Mouse (Mus musculus) CH12.LX (cell line): Measurements from ENCODE around the gene Minos1. TPM values are rescaled to one million over a fixed set of nuclear protein-coding genes. Genes with fewer than 3 reads are reported as not detected.

Source experiments
- DNase-seq: peaks from one replicate; pipeline ENCODE4 v3.0.0-alpha.2; 2013; ENCODE audit errors: extremely low read depth
- H3K27ac ChIP-seq: 2 replicates; pipeline ENCODE4 v1.5.1; 2012; ENCODE audit warnings: low read depth, mild to moderate bottlenecking, control low read depth, moderate library complexity; ENCODE audit not compliant: insufficient read depth
- H3K27me3 ChIP-seq: replicated peaks from 2 replicates; pipeline ENCODE3; 2012; ENCODE audit warnings: inconsistent platforms
- H3K36me3 ChIP-seq, 2 experiments: replicated peaks in 1 of 2; 2 replicates each; pipeline versions ENCODE3 to v1.6.1; 2012; ENCODE audit warnings: inconsistent platforms in 1 of 2, low read length in 1 of 2, mild to moderate bottlenecking in 1 of 2, mixed read lengths in 1 of 2, moderate library complexity in 1 of 2; ENCODE audit not compliant: control insufficient read depth in 1 of 2, insufficient read depth in 1 of 2
- H3K4me1 ChIP-seq, 2 experiments: 2 replicates each; pipeline ENCODE4 v1.6.1; 2012; ENCODE audit warnings: inconsistent platforms in 1 of 2, moderate library complexity in 1 of 2; ENCODE audit not compliant: insufficient read depth in 2 of 2, control insufficient read depth in 1 of 2
- H3K4me2 ChIP-seq: 2 replicates; pipeline ENCODE4 v1.6.1; 2012; ENCODE audit warnings: low read depth, mild to moderate bottlenecking, control low read depth; ENCODE audit not compliant: poor library complexity, insufficient read depth, severe bottlenecking
- H3K4me3 ChIP-seq, 3 experiments: fragments of 150-350 bp in 1 of 3; sonication (generic) in 1 of 3; replicated peaks in 1 of 3; 2 replicates each; pipeline versions ENCODE3 to v1.5.1; 2011 to 2012; ENCODE audit warnings: low read depth in 2 of 3, low read length in 2 of 3, mild to moderate bottlenecking in 2 of 3, moderate library complexity in 2 of 3, control low read depth in 1 of 3, improper control_type of control experiment in 1 of 3, inconsistent platforms in 1 of 3, mixed read lengths in 1 of 3; ENCODE audit not compliant: poor library complexity in 1 of 3
- H3K79me2 ChIP-seq: replicated peaks from 2 replicates; pipeline ENCODE4 v1.6.1; 2012; ENCODE audit warnings: mild to moderate bottlenecking, moderate library complexity; ENCODE audit not compliant: control insufficient read depth, poor library complexity, insufficient read depth, severe bottlenecking; ENCODE audit errors: extremely low read depth
- H3K9ac ChIP-seq: 2 replicates; pipeline ENCODE4 v1.6.1; 2012; ENCODE audit warnings: low read depth, mild to moderate bottlenecking, control low read depth, moderate library complexity; ENCODE audit not compliant: insufficient read depth
- H3K9me3 ChIP-seq: replicated peaks from 2 replicates; pipeline ENCODE3; 2012; ENCODE audit warnings: low read length, inconsistent platforms, mixed read lengths
- BHLHE40 ChIP-seq: IDR thresholded peaks from 2 replicates; pipeline ENCODE4 v1.6.1; 2011; ENCODE audit warnings: mild to moderate bottlenecking, low read depth, low read length, improper control_type of control experiment
- CHD1 ChIP-seq: IDR thresholded peaks from 2 replicates; pipeline ENCODE4 v1.6.1; 2012; ENCODE audit warnings: low read depth, low read length, improper control_type of control experiment, inconsistent platforms
- CHD2 ChIP-seq: IDR thresholded peaks from 2 replicates; pipeline ENCODE4 v1.6.1; 2011; ENCODE audit warnings: low read length, improper control_type of control experiment
- CTCF ChIP-seq, 2 experiments: IDR thresholded peaks in 1 of 2; conservative IDR thresholded peaks in 1 of 2; 2 replicates each; pipeline ENCODE4 v1.5.1; 2011 to 2012; ENCODE audit warnings: low read depth in 2 of 2, low read length in 2 of 2, improper control_type of control experiment in 1 of 2, inconsistent platforms in 1 of 2, mild to moderate bottlenecking in 1 of 2, moderate library complexity in 1 of 2
- E2F4 ChIP-seq: IDR thresholded peaks from 2 replicates; pipeline ENCODE4 v1.6.1; 2011; ENCODE audit warnings: low read depth, low read length, improper control_type of control experiment; ENCODE audit not compliant: insufficient replicate concordance
- ELF1 ChIP-seq: IDR thresholded peaks from 2 replicates; pipeline ENCODE4 v1.6.1; 2014; ENCODE audit warnings: low read depth, mild to moderate bottlenecking, inconsistent platforms, low read length, improper control_type of control experiment
- ETS1 ChIP-seq: conservative IDR thresholded peaks from 2 replicates; pipeline ENCODE4 v1.6.1; 2012; ENCODE audit warnings: low read depth, mild to moderate bottlenecking, inconsistent platforms, low read length, improper control_type of control experiment, moderate library complexity
- GABPA ChIP-seq: IDR thresholded peaks from 2 replicates; pipeline ENCODE4 v1.6.1; 2012; ENCODE audit warnings: low read depth, low read length, improper control_type of control experiment, inconsistent platforms; ENCODE audit not compliant: insufficient replicate concordance
- HCFC1 ChIP-seq: IDR thresholded peaks from 2 replicates; pipeline ENCODE4 v1.6.1; 2012; ENCODE audit warnings: low read depth, mild to moderate bottlenecking, inconsistent platforms, low read length, improper control_type of control experiment
- JUND ChIP-seq: conservative IDR thresholded peaks from 2 replicates; pipeline ENCODE4 v1.6.1; 2011; ENCODE audit warnings: low read depth, low read length, improper control_type of control experiment
- KAT2A ChIP-seq: IDR thresholded peaks from 2 replicates; pipeline ENCODE4 v1.6.1; 2012; ENCODE audit warnings: low read length, improper control_type of control experiment, inconsistent platforms; ENCODE audit not compliant: insufficient replicate concordance
- MAFK ChIP-seq: IDR thresholded peaks from 2 replicates; pipeline ENCODE4 v1.6.1; 2011; ENCODE audit warnings: low read length, improper control_type of control experiment; ENCODE audit not compliant: insufficient replicate concordance
- MAX ChIP-seq: IDR thresholded peaks from 2 replicates; pipeline ENCODE4 v1.6.1; 2011; ENCODE audit warnings: low read length, improper control_type of control experiment
- MAZ ChIP-seq: IDR thresholded peaks from 2 replicates; pipeline ENCODE4 v1.6.1; 2012; ENCODE audit warnings: low read depth, mild to moderate bottlenecking, inconsistent platforms, low read length, improper control_type of control experiment, moderate library complexity
- MEF2A ChIP-seq: IDR thresholded peaks from 2 replicates; pipeline ENCODE4 v1.6.1; 2014; ENCODE audit warnings: low read depth, mild to moderate bottlenecking, inconsistent platforms, low read length, improper control_type of control experiment, borderline replicate concordance
- MYC ChIP-seq: IDR thresholded peaks from 2 replicates; pipeline ENCODE4 v1.6.1; 2011; ENCODE audit warnings: low read depth, mild to moderate bottlenecking, improper control_type of control experiment, low read length
- NELFE ChIP-seq: IDR thresholded peaks from 2 replicates; pipeline ENCODE4 v1.6.1; 2011; ENCODE audit warnings: low read depth, low read length, improper control_type of control experiment
- POLR2A ChIP-seq: IDR thresholded peaks from 2 replicates; pipeline ENCODE4 v1.6.1; 2011; ENCODE audit warnings: low read depth, mild to moderate bottlenecking, improper control_type of control experiment, low read length
- RCOR1 ChIP-seq: conservative IDR thresholded peaks from 2 replicates; pipeline ENCODE4 v1.6.1; 2012; ENCODE audit warnings: low read depth, mild to moderate bottlenecking, inconsistent platforms, low read length, improper control_type of control experiment
- SIN3A ChIP-seq: IDR thresholded peaks from 2 replicates; pipeline ENCODE4 v1.6.1; 2012; ENCODE audit warnings: low read length, improper control_type of control experiment, inconsistent platforms
- SMC3 ChIP-seq: IDR thresholded peaks from 2 replicates; pipeline ENCODE4 v1.6.1; 2011; ENCODE audit warnings: low read depth, low read length, improper control_type of control experiment
- TCF12 ChIP-seq: IDR thresholded peaks from 2 replicates; pipeline ENCODE4 v1.6.1; 2014; ENCODE audit warnings: low read depth, mild to moderate bottlenecking, inconsistent platforms, low read length, improper control_type of control experiment
- UBTF ChIP-seq: IDR thresholded peaks from 2 replicates; pipeline ENCODE4 v1.6.1; 2012; ENCODE audit warnings: low read depth, mild to moderate bottlenecking, inconsistent platforms, low read length, improper control_type of control experiment, moderate library complexity
- USF1 ChIP-seq: IDR thresholded peaks from 2 replicates; pipeline ENCODE4 v1.6.1; 2014; ENCODE audit warnings: low read depth, mild to moderate bottlenecking, inconsistent platforms, low read length, improper control_type of control experiment
- USF2 ChIP-seq: conservative IDR thresholded peaks from 2 replicates; pipeline ENCODE4 v1.6.1; 2011; ENCODE audit warnings: low read depth, low read length, improper control_type of control experiment
- ZC3H11A ChIP-seq: IDR thresholded peaks from 2 replicates; pipeline ENCODE4 v1.6.1; 2012; ENCODE audit warnings: low read depth, mild to moderate bottlenecking, inconsistent platforms, low read length, improper control_type of control experiment
- ZKSCAN1 ChIP-seq: IDR thresholded peaks from 2 replicates; pipeline ENCODE4 v1.6.1; 2012; ENCODE audit warnings: low read depth, inconsistent platforms, low read length, improper control_type of control experiment, borderline replicate concordance
- ZMIZ1 ChIP-seq: IDR thresholded peaks from 2 replicates; pipeline ENCODE4 v1.6.1; 2012; ENCODE audit warnings: low read depth, mild to moderate bottlenecking, inconsistent platforms, low read length, improper control_type of control experiment
- ZNF384 ChIP-seq: IDR thresholded peaks from 2 replicates; pipeline ENCODE4 v1.6.1; 2012; ENCODE audit warnings: low read depth, low read length, improper control_type of control experiment, inconsistent platforms
- dilution Hi-C: fragments of 300-500 bp; cut with MboI; formaldehyde crosslinking; loops from 2 replicates; pipeline ENCODE4 v1.14.3; 2020; ENCODE audit warnings: low sequenced_read_pairs; ENCODE audit not compliant: extremely low pct_unique_long_range_greater_than_20kb, extremely low pct_ligation_motif_present
- in situ Hi-C: fragments of 300-500 bp; cut with MboI; formaldehyde crosslinking; loops from 3 replicates; pipeline ENCODE4 v1.14.3; 2019; ENCODE audit warnings: low sequenced_read_pairs, low pct_ligation_motif_present, low pct_unique_long_range_greater_than_20kb, mixed read lengths
- polyA plus RNA-seq: library from polyadenylated mRNA; unstranded; fragments of >175 nt; gene quantifications from 2 replicates; pipeline ENCODE4 v1.2.1, GENCODE M21; 2012; ENCODE audit warnings: low read depth; ENCODE audit not compliant: insufficient read length
- total RNA-seq, 2 experiments: library from RNA; depleted of rRNA; stranded (reverse); fragments of 300-350 nt in 1 of 2; fragments of >200 nt in 1 of 2; gene quantifications; 2 replicates each; pipeline ENCODE4 v1.2.3; 2012 to 2014

Minos1 gene
- total and polyA plus RNA-seq, 3 experiments, result 39.2 to 418 (median 151) TPM

- dilution Hi-C loops (no loop called here), in situ Hi-C loops (no loop called here)
- no peak for TF ChIP-seq BHLHE40
- no peak for TF ChIP-seq SMC3
- no peak for TF ChIP-seq USF2
- no peak for TF ChIP-seq ETS1
- no peak for TF ChIP-seq MEF2A
- no peak for TF ChIP-seq ZKSCAN1
- TF ChIP-seq MAFK, result no peak
- TF ChIP-seq RCOR1, result no peak
- TF ChIP-seq ZNF384, result no peak
- TF ChIP-seq NELFE, result no peak
- TF ChIP-seq SIN3A, result no peak
- TF ChIP-seq POLR2A, result no peak
- no peak for TF ChIP-seq ELF1
- no peak for TF ChIP-seq USF1
- TF ChIP-seq MAZ, result no peak
- TF ChIP-seq GABPA, result no peak
- no peak for TF ChIP-seq ZC3H11A
- TF ChIP-seq UBTF, result no peak
- TF ChIP-seq E2F4, result no peak
- no peaks in the 10 kb centered on the region for H3K4me1 ChIP-seq
- no peak overlapping the region for H3K4me3 ChIP-seq
- H3K27me3 ChIP-seq, result no peaks in the 10 kb centered on the region
- no peak overlapping the region for H3K27ac ChIP-seq
- no peaks in the 10 kb centered on the region for H3K79me2 ChIP-seq
- H3K9ac ChIP-seq, result no peak overlapping the region
- no peak overlapping the region for H3K4me2 ChIP-seq
- H3K36me3 ChIP-seq, result no peaks in the 10 kb centered on the region
- no peak for DNase-seq
- H3K9me3 ChIP-seq, result no peaks in the 10 kb centered on the region
Observed at GRCm38 (mm10) chr4:139158350-139158749, 27.4 kb upstream of the Minos1 start.

GRCm38 (mm10) chr4:139156538-139156937 is 25.6 kb upstream of the Minos1 start:
- H3K9ac ChIP-seq, result no peak overlapping the region
- dilution Hi-C loops, result no loop called here
- no peaks in the 10 kb centered on the region for H3K36me3 ChIP-seq
- no peaks in the 10 kb centered on the region for H3K79me2 ChIP-seq
- H3K4me3 ChIP-seq, result no peak overlapping the region
- no peak for DNase-seq
- H3K4me1 ChIP-seq, result no peaks in the 10 kb centered on the region
- no peak for TF ChIP-seq MEF2A
- no peak for TF ChIP-seq JUND
- TF ChIP-seq MYC, result no peak
- no peak for TF ChIP-seq UBTF
- TF ChIP-seq ZNF384, result no peak
- TF ChIP-seq RCOR1, result no peak
- TF ChIP-seq TCF12, result no peak
- no peak for TF ChIP-seq ZC3H11A
- TF ChIP-seq ZMIZ1, result no peak
- TF ChIP-seq CHD1, result no peak
- TF ChIP-seq HCFC1, result no peak
- no peak for TF ChIP-seq GABPA
- no peak for TF ChIP-seq ELF1
- no peak for TF ChIP-seq MAZ
- no peak for TF ChIP-seq CTCF (conservative IDR thresholded peaks at IDR 0.05 in 1 of 2, IDR thresholded peaks at IDR 0.05 in 1 of 2; ENCODE audit: low read depth in 2 of 2, low read length in 2 of 2)
- no peak for TF ChIP-seq USF1
- TF ChIP-seq CHD2, result no peak
- TF ChIP-seq NELFE, result no peak
- no peak for TF ChIP-seq KAT2A
- no peak for TF ChIP-seq MAX
- H3K9me3 ChIP-seq, result no peaks in the 10 kb centered on the region
- no peak overlapping the region for H3K4me2 ChIP-seq
- no peak overlapping the region for H3K27ac ChIP-seq
- in situ Hi-C loops, result no loop called here
- no peaks in the 10 kb centered on the region for H3K27me3 ChIP-seq
